Mouse (Mus musculus): ENCODE results near the gene Gm45902.

GRCm38 (mm10) chr2:3480239-3480638 lies 32.4 kb downstream of the Gm45902 start:
- TF ChIP-seq POLR2A (IDR thresholded peaks at IDR 0.05; ENCODE audit: extremely low read depth, insufficient read depth, low read length) (no peak), CTCF (IDR thresholded peaks at IDR 0.05; ENCODE audit: extremely low read depth, insufficient read depth, low read length) (no peak)
